Mouse (Mus musculus): ENCODE measurements at regions not wholly inside any gene's neighbourhood (a gene's known extent, or its start where the extent isn't known, plus 50 kb on each side); places are given as distances from the start of the nearest gene placed in this dataset.

- TF ChIP-seq CTCF (IDR thresholded peaks at IDR 0.05; ENCODE audit: extremely low read depth, insufficient read length, insufficient replicate concordance, low read depth, low read length) = no peak
- TF ChIP-seq POLR2A (IDR thresholded peaks at IDR 0.05; ENCODE audit: low read depth, low read length) = no peak
These were observed 388.2 kb downstream of the Rps24 start for GRCm38 (mm10) chr14:24875156-24875545.

All from small intestine, adult 2 months (tissue).